Mouse (Mus musculus) heart, embryonic 11.5 days (tissue): ENCODE results near the gene Tulp1. TPM values are rescaled to one million over a fixed set of nuclear protein-coding genes. Genes with fewer than 3 reads are reported as not detected.

Experiments
- ATAC-seq: fragments of 200-750 bp; cut with Nextera tagmentation; replicated peaks from 2 replicates; pipeline ENCODE4 v1.8.0; 2017; ENCODE audit warnings: moderate library complexity; ENCODE audit not compliant: insufficient number of reproducible peaks, low FRiP score, low TSS enrichment
- H3K27ac ChIP-seq: fragments of 300-500 bp; sonication (generic); 2 replicates; pipeline ENCODE4 v1.5.1; 2014; ENCODE audit warnings: mild to moderate bottlenecking, low read depth, low read length
- H3K27me3 ChIP-seq: fragments of 300-500 bp; sonication (generic); 2 replicates; pipeline ENCODE4 v1.6.1; 2014; ENCODE audit warnings: mild to moderate bottlenecking, low read length, mixed read lengths; ENCODE audit not compliant: control insufficient read depth, insufficient read depth
- H3K36me3 ChIP-seq: fragments of 300-500 bp; sonication (generic); 2 replicates; pipeline ENCODE4 v1.6.1; 2014; ENCODE audit warnings: mild to moderate bottlenecking, low read length, moderate library complexity, mixed read lengths; ENCODE audit not compliant: control insufficient read depth, insufficient read depth
- H3K4me1 ChIP-seq: fragments of 300-500 bp; sonication (generic); 2 replicates; pipeline ENCODE4 v1.6.1; 2014; ENCODE audit warnings: low read length; ENCODE audit not compliant: control insufficient read depth, insufficient read depth
- H3K4me2 ChIP-seq: fragments of 300-500 bp; sonication (generic); 2 replicates; pipeline ENCODE4 v1.6.1; 2014; ENCODE audit warnings: mild to moderate bottlenecking, moderate library complexity
- H3K4me3 ChIP-seq: fragments of 300-500 bp; sonication (generic); 2 replicates; pipeline ENCODE4 v1.5.1; 2014; ENCODE audit warnings: low read depth, low read length
- H3K9ac ChIP-seq: fragments of 300-500 bp; sonication (generic); 2 replicates; pipeline ENCODE4 v1.6.1; 2014; ENCODE audit warnings: mild to moderate bottlenecking, low read depth, low read length, moderate library complexity
- H3K9me3 ChIP-seq: fragments of 300-500 bp; sonication (generic); replicated peaks from 2 replicates; pipeline ENCODE4 v1.6.1; 2016; ENCODE audit warnings: low read length; ENCODE audit not compliant: control insufficient read depth
- WGBS: fragments of 180-500 bp; shearing (Covaris S2); extraction: QIAGEN DNeasy Blood & Tissue Kit; methylation state at CpG from one replicate; pipeline ENCODE4 v1.1.7; 2014; ENCODE audit not compliant: insufficient replicate concordance; 5-methylcytosine and 5-hydroxymethylcytosine counted together
- polyA plus RNA-seq: library from polyadenylated mRNA; unstranded; fragments of >200 nt; fragmentation: Nextera tagmentation; extraction: Ambion mirVana; gene quantifications from 2 replicates; pipeline ENCODE4 v1.2.1, GENCODE M21; 2014

Gene Tulp1
- polyA plus RNA-seq, 1 experiment from 2014 or later, result 2.9 TPM

GRCm38 (mm10) chr17:28312232-28313211 lies 52.5 kb downstream of the Tulp1 start:
- no peaks in the 10 kb centered on the region for H3K9me3 ChIP-seq
- no peak overlapping the region; the same call in 1 of the 2 replicates for H3K27ac ChIP-seq
- H3K36me3 ChIP-seq, result peaks cover 4% of the 10 kb centered on the region; the same call in 1 of the 2 replicates
- H3K27me3 ChIP-seq, result no peaks in the 10 kb centered on the region
- WGBS, result 22% methylated on average over 17 of the region's 17 CpGs
- H3K4me1 ChIP-seq, result peaks cover 7% of the 10 kb centered on the region
- peak overlapping the region; percentile 89 for H3K4me2 ChIP-seq
- no peak for ATAC-seq
- peak overlapping the region; percentile 84; the same call in 1 of the 2 replicates for H3K9ac ChIP-seq
- H3K4me3 ChIP-seq, result peak overlapping the region; percentile 82

- ATAC-seq, result no peak
- Histone ChIP-seq H3K27me3 (no peaks in the 10 kb centered on the region), H3K9ac (no peak overlapping the region), H3K4me2 (no peak overlapping the region), H3K36me3 (peaks cover 4% of the 10 kb centered on the region; the same call in 1 of the 2 replicates), H3K4me3 (no peak overlapping the region), H3K27ac (no peak overlapping the region), H3K4me1 (peaks cover 7% of the 10 kb centered on the region), H3K9me3 (no peaks in the 10 kb centered on the region)
- 69% methylated on average over 5 of the region's 5 CpGs for WGBS
Measured at GRCm38 (mm10) chr17:28311366-28312132, 53.5 kb downstream of the Tulp1 start.

GRCm38 (mm10) chr17:28310831-28311230 lies 54.2 kb downstream of the Tulp1 start:
- peaks cover 7% of the 10 kb centered on the region for H3K4me1 ChIP-seq
- H3K4me3 ChIP-seq, result no peak overlapping the region
- no peak overlapping the region for H3K4me2 ChIP-seq
- 74% methylated on average over 3 of the region's 3 CpGs for WGBS
- H3K9ac ChIP-seq, result no peak overlapping the region
- no peak overlapping the region for H3K27ac ChIP-seq
- H3K36me3 ChIP-seq, result no peaks in the 10 kb centered on the region
- no peaks in the 10 kb centered on the region for H3K27me3 ChIP-seq
- H3K9me3 ChIP-seq, result no peaks in the 10 kb centered on the region
- no peak for ATAC-seq

- Histone ChIP-seq H3K27ac (no peak overlapping the region), H3K9me3 (no peaks in the 10 kb centered on the region), H3K4me2 (peak overlapping the region; percentile 44), H3K27me3 (no peaks in the 10 kb centered on the region), H3K9ac (no peak overlapping the region), H3K4me3 (no peak overlapping the region), H3K4me1 (no peaks in the 10 kb centered on the region), H3K36me3 (no peaks in the 10 kb centered on the region)
- 11% methylated on average over 18 of the region's 18 CpGs for WGBS
- ATAC-seq, result no peak
Measured at GRCm38 (mm10) chr17:28308297-28309195, 56.5 kb downstream of the Tulp1 start.

GRCm38 (mm10) chr17:28305172-28305571 lies 59.9 kb downstream of the Tulp1 start:
- Histone ChIP-seq H3K9me3 (no peaks in the 10 kb centered on the region), H3K36me3 (no peaks in the 10 kb centered on the region), H3K9ac (no peak overlapping the region), H3K4me3 (no peak overlapping the region), H3K27ac (no peak overlapping the region), H3K4me1 (no peaks in the 10 kb centered on the region), H3K27me3 (no peaks in the 10 kb centered on the region), H3K4me2 (no peak overlapping the region)
- WGBS, result 53% methylated on average over 10 of the region's 10 CpGs
- no peak for ATAC-seq

Other genes starting within 250 kb of the Tulp1 start
- 1.7 and 2.3 TPM in 2 replicates for gene Scube3, start 223.1 kb downstream of the Tulp1 start, polyA plus RNA-seq
- gene Zfp523, start 188.1 kb downstream of the Tulp1 start, polyA plus RNA-seq, result 19.5 and 21.0 TPM in 2 replicates
- 2.6 and 2.8 TPM in 2 replicates for gene Def6, start 157.4 kb downstream of the Tulp1 start, polyA plus RNA-seq
- gene Ppard, start 132.5 kb downstream of the Tulp1 start, polyA plus RNA-seq, result 1.8 and 2.0 TPM in 2 replicates
- 15.3 and 17.3 TPM in 2 replicates for gene Fance, start 51.7 kb downstream of the Tulp1 start, polyA plus RNA-seq
- gene Rpl10a, start 36.8 kb downstream of the Tulp1 start, polyA plus RNA-seq, result 408 and 446 TPM in 2 replicates
- 6.5 and 7.5 TPM in 2 replicates for gene Tead3, start 14.4 kb downstream of the Tulp1 start, polyA plus RNA-seq
- 5.0 and 5.8 TPM in 2 replicates for gene Fkbp5, start 152.3 kb upstream of the Tulp1 start, polyA plus RNA-seq
- gene Armc12, start 165.6 kb upstream of the Tulp1 start, polyA plus RNA-seq, result not detected in 2 replicates
- not detected in 2 replicates for gene Clpsl2, start 184.2 kb upstream of the Tulp1 start, polyA plus RNA-seq
- 0.73 TPM in 1 of 2 replicates, not detected in the other for gene Clps, start 195.5 kb upstream of the Tulp1 start, polyA plus RNA-seq
- 0.14 TPM in 1 of 2 replicates, not detected in the other for gene Lhfpl5, start 210.4 kb upstream of the Tulp1 start, polyA plus RNA-seq